Mouse (Mus musculus): ENCODE data around the gene Clec3b. TPM values are rescaled to one million over a fixed set of nuclear protein-coding genes. Genes with fewer than 3 reads are reported as not detected.

Clec3b gene
- 10 to 100 TPM; 51.8 to 56.9 TPM for total RNA-seq (2021)
- long read RNA-seq, experiment 1, transcript Clec3b-201 (3 exons, 992 nt), result major isoform, 6 of 20 reads
- long read RNA-seq, experiment 1, partial matches to known transcripts, result 12 of 20 reads
- long read RNA-seq, experiment 1, other reads (novel, unspliced or antisense), result 2 of 20 reads
- long read RNA-seq, experiment 2, partial matches to known transcripts, result 5 of 8 reads
- long read RNA-seq, experiment 2, other reads (novel, unspliced or antisense), result 0 of 8 reads

- DNase-seq, result peak; percentile 64
These were observed at the start of gene Clec3b for GRCm38 (mm10) chr9:123150241-123151020. Gene Clec3b, plus strand, starts transcription at chr9:123150946.

- DNase-seq, result no peak
These were observed 47.3 kb upstream of the Clec3b start for GRCm38 (mm10) chr9:123103425-123103824.

- no peak for DNase-seq
These were observed 46.4 kb upstream of the Clec3b start for GRCm38 (mm10) chr9:123104362-123104761.

GRCm38 (mm10) chr9:123107186-123107585 is 43.6 kb upstream of the Clec3b start:
- no peak for DNase-seq

GRCm38 (mm10) chr9:123109188-123109587 is 41.6 kb upstream of the Clec3b start:
- no peak for DNase-seq

GRCm38 (mm10) chr9:123111751-123112221 is 39.0 kb upstream of the Clec3b start:
- peak; percentile 19 for DNase-seq

- DNase-seq, result peak; percentile 92
These were observed 37.8 kb upstream of the Clec3b start, which contains the start of the genes Zdhhc3 and Exosc7 for GRCm38 (mm10) chr9:123112805-123113521. Gene Zdhhc3, minus strand, starts transcription at chr9:123113205. Gene Exosc7, plus strand, starts transcription at chr9:123113215.

GRCm38 (mm10) chr9:123113931-123114330 is 36.8 kb upstream of the Clec3b start:
- DNase-seq, result no peak

- no peak for DNase-seq
These were observed 35.2 kb upstream of the Clec3b start for GRCm38 (mm10) chr9:123115566-123115965.

GRCm38 (mm10) chr9:123123017-123123416 is 27.7 kb upstream of the Clec3b start:
- no peak for DNase-seq

GRCm38 (mm10) chr9:123123571-123124412 is 27.0 kb upstream of the Clec3b start:
- peak; percentile 18 for DNase-seq

- no peak for DNase-seq
These were observed 26.2 kb upstream of the Clec3b start for GRCm38 (mm10) chr9:123124413-123124981.

- no peak for DNase-seq
These were observed 23.1 kb upstream of the Clec3b start for GRCm38 (mm10) chr9:123127663-123128062.

GRCm38 (mm10) chr9:123132994-123133393 is 17.8 kb upstream of the Clec3b start:
- no peak for DNase-seq

- no peak for DNase-seq
These were observed 13.6 kb upstream of the Clec3b start for GRCm38 (mm10) chr9:123136953-123137682.

- peak; percentile 57 for DNase-seq
These were observed 11.8 kb upstream of the Clec3b start for GRCm38 (mm10) chr9:123138891-123139474.

- no peak for DNase-seq
These were observed 10.7 kb upstream of the Clec3b start for GRCm38 (mm10) chr9:123139887-123140614.

- no peak for DNase-seq
These were observed 2.3 kb upstream of the Clec3b start for GRCm38 (mm10) chr9:123148430-123148829.

- no peak for DNase-seq
These were observed 815 bp downstream of the Clec3b start for GRCm38 (mm10) chr9:123151561-123151960.

GRCm38 (mm10) chr9:123152026-123152425 is 1.3 kb downstream of the Clec3b start:
- DNase-seq, result no peak

Data from adrenal gland, postnatal 10 days (tissue).